Mouse (Mus musculus) midbrain, embryonic 11.5 days (tissue): ENCODE data around the gene 6030458C11Rik. TPM values are rescaled to one million over a fixed set of nuclear protein-coding genes. Genes with fewer than 3 reads are reported as not detected.

Experiments
- ATAC-seq: fragments of 200-750 bp; cut with Nextera tagmentation; 2 replicates; pipeline ENCODE4 v1.8.0; 2017; ENCODE audit warnings: moderate TSS enrichment, moderate library complexity; ENCODE audit not compliant: low FRiP score
- DNase-seq: peaks from one replicate; pipeline ENCODE4 v3.0.0; 2015; ENCODE audit warnings: low spot score; ENCODE audit errors: missing footprints
- H3K27ac ChIP-seq: fragments of 300-500 bp; sonication (generic); 2 replicates; pipeline ENCODE4 v1.5.1; 2014; ENCODE audit warnings: low read depth, low read length
- H3K27me3 ChIP-seq: fragments of 300-500 bp; sonication (generic); 2 replicates; pipeline ENCODE4 v1.6.1; 2014; ENCODE audit warnings: mild to moderate bottlenecking, low read length, moderate library complexity, mixed read lengths; ENCODE audit not compliant: control insufficient read depth, insufficient read depth
- H3K36me3 ChIP-seq: fragments of 300-500 bp; sonication (generic); 2 replicates; pipeline ENCODE4 v1.6.1; 2014; ENCODE audit warnings: mild to moderate bottlenecking, low read length, moderate library complexity, mixed read lengths; ENCODE audit not compliant: control insufficient read depth, insufficient read depth
- H3K4me1 ChIP-seq: fragments of 300-500 bp; sonication (generic); 2 replicates; pipeline ENCODE4 v1.6.1; 2014; ENCODE audit warnings: low read length; ENCODE audit not compliant: control insufficient read depth, insufficient read depth
- H3K4me2 ChIP-seq: fragments of 300-500 bp; sonication (generic); 2 replicates; pipeline ENCODE4 v1.6.1; 2014; ENCODE audit warnings: mild to moderate bottlenecking, moderate library complexity
- H3K4me3 ChIP-seq: fragments of 300-500 bp; sonication (generic); 2 replicates; pipeline ENCODE4 v1.5.1; 2014; ENCODE audit warnings: low read depth, low read length
- H3K9ac ChIP-seq: fragments of 300-500 bp; sonication (generic); 2 replicates; pipeline ENCODE4 v1.6.1; 2014; ENCODE audit warnings: low read length
- H3K9me3 ChIP-seq: fragments of 300-500 bp; sonication (generic); 2 replicates; pipeline ENCODE4 v1.6.1; 2016; ENCODE audit warnings: low read length; ENCODE audit not compliant: control insufficient read depth
- WGBS: fragments of 180-500 bp; shearing (Covaris S2); extraction: QIAGEN DNeasy Blood & Tissue Kit; methylation state at CpG from one replicate; pipeline ENCODE4 v1.1.7; 2014; 5-methylcytosine and 5-hydroxymethylcytosine counted together
- polyA plus RNA-seq: library from polyadenylated mRNA; unstranded; fragments of >200 nt; fragmentation: Nextera tagmentation; extraction: Ambion mirVana; gene quantifications from 2 replicates; pipeline ENCODE4 v1.2.1, GENCODE M21; 2014

Gene 6030458C11Rik
- 24.3 and 25.3 TPM in 2 replicates for polyA plus RNA-seq

DNA sequence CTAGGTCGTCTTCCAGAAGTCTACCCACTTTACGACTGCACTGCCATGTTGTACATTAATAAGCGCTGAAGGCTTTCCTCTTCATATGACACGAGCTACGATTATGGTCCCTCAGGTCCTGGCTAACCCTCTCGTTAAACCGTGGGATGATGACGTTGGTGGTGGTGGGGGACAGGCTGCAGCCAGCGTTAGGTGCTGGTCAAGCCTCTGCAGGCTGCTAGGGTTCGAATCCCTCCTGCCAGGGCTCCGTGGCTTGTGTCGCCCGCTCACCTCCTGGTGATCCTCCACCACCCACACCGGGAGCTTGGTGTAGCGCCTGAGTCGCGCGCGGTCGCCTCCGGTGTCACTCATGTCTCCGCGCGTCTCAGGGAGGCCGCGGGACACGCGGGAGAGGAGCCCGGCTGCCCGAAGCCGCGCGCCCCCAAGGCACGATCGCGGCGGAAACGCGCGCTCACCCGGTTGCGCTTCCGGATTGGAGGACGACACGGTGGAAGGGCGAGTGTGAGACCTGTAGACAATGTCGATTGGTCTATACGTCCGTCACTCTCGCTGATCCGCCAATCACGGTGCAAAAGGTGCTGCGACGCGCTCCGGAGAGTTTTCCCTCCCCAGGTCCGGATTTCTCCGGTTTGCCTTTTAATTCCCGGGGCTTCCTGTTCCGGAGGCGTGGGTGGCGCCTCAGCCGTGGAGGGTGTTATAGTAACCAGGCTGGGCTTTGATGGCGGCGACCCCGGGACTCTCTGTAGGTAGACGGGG lies at the start of gene 6030458C11Rik, which contains the start of gene Drosha:
6030458C11Rik (minus strand) TSS at position 453 of the 756 bp plus-strand sequence.
Drosha (plus strand) TSS at position 619 of the 756 bp plus-strand sequence.
- WGBS = under 1% methylated on average over 67 of the region's 67 CpGs
- Histone ChIP-seq H3K36me3 (peaks cover 15% of the 10 kb centered on the region), H3K4me1 (peaks cover 9% of the 10 kb centered on the region), H3K9me3 (no peaks in the 10 kb centered on the region), H3K27me3 (no peaks in the 10 kb centered on the region), H3K27ac (peak within 1 kb of the TSS; percentile 40), H3K4me2 (peak within 1 kb of the TSS; percentile 61), H3K9ac (peak within 1 kb of the TSS; percentile 94), H3K4me3 (peak within 1 kb of the TSS; percentile 83)
- peak; percentile 99 for DNase-seq
- peak; percentile 100 for ATAC-seq

DNA sequence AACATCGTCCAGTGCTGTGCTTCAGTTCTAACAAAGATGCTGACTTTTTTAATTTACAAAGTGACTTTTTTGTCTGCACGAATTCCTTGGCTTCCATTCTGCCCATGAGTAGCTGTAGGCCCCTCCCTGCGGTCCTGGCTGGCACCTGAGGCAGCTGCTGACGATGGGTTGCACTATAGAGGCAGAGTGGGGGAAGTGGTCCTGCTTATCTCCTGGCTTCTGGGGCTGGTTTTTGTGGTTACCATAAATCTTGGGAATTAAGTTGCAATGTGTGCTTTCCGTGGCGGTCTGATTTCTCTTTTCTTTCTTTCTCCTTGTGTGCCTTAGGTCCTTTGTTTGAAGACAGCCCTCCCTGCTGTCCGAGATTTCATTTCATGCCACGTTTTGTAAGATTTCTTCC lies 42.8 kb upstream of the 6030458C11Rik start:
- H3K9me3 ChIP-seq = no peaks in the 10 kb centered on the region
- no peak overlapping the region for H3K27ac ChIP-seq
- H3K4me2 ChIP-seq = no peak overlapping the region
- no peak overlapping the region for H3K9ac ChIP-seq
- H3K4me3 ChIP-seq = no peak overlapping the region
- WGBS = 86% methylated on average over 8 of the region's 8 CpGs
- H3K27me3 ChIP-seq = no peaks in the 10 kb centered on the region
- ATAC-seq = no peak
- DNase-seq = no peak
- H3K36me3 ChIP-seq = peaks cover 17% of the 10 kb centered on the region; the same call in 1 of the 2 replicates
- no peaks in the 10 kb centered on the region for H3K4me1 ChIP-seq

DNA sequence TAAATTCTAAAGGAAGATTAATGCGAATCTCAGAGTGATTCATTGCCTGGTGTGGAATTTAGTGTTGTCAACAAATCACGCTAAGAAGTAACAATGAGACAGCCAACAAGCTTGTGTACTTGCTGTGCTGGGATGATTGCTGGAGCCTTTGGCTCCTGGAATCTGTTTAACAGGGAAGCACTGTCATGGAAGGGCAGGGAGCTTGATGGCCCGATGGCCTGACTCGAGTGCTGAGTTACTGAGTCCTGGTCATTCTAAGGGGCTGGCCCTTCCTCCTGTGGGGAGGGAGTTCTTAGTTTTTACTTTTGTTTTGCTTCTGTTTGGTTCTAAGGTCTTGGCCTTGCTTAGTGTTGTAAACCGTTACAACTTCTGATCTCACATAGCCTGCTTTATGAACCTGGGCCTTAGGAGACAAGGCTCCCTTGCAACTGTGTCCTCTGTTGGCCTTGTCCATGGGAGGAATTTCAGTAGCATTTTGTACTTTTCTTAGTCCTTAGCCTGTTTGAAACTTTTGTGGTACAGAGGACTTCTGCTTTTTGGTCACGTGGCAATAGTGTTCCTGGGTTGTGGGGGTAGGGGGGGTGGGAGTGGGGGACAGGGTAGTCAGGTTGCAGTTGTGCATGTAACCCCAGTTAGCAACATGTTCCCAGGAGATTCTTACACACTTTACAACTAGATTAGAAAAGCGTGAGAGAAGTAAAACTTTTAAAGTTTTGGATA lies 41.3 kb upstream of the 6030458C11Rik start:
- WGBS = 92% methylated on average over 7 of the region's 7 CpGs
- no peak overlapping the region for H3K9ac ChIP-seq
- no peak for ATAC-seq
- DNase-seq = no peak
- no peak overlapping the region for H3K4me3 ChIP-seq
- no peaks in the 10 kb centered on the region for H3K27me3 ChIP-seq
- H3K36me3 ChIP-seq = peaks cover 19% of the 10 kb centered on the region; the same call in 1 of the 2 replicates
- H3K27ac ChIP-seq = no peak overlapping the region
- no peaks in the 10 kb centered on the region for H3K4me1 ChIP-seq
- H3K9me3 ChIP-seq = no peaks in the 10 kb centered on the region
- no peak overlapping the region for H3K4me2 ChIP-seq

DNA sequence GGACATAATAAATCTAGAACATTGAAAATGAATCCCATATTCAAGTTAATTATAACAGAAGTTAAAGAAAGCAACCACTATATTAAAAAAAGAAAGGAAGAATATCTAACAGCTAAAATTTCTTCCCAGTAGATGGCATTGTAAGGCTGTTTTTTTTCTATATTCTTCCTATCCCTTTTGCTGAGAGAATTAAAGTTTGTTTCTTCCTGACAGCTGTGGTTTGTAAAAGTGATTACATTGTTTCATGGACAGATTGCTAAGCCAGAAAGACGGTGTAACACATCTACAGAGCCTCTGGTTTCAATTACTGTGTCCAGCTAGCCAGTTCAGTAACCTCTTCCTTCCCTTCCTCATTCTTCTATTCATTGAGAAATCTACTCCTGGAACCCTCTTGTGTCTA lies 39.2 kb upstream of the 6030458C11Rik start:
- peaks cover 21% of the 10 kb centered on the region; the same call in 1 of the 2 replicates for H3K36me3 ChIP-seq
- no peak overlapping the region for H3K9ac ChIP-seq
- no peak overlapping the region for H3K27ac ChIP-seq
- H3K4me1 ChIP-seq = no peaks in the 10 kb centered on the region
- no peaks in the 10 kb centered on the region for H3K27me3 ChIP-seq
- ATAC-seq = no peak
- no peaks in the 10 kb centered on the region for H3K9me3 ChIP-seq
- no peak for DNase-seq
- H3K4me2 ChIP-seq = no peak overlapping the region
- H3K4me3 ChIP-seq = no peak overlapping the region
- 86% methylated on average over 1 of the region's 1 CpGs for WGBS

DNA sequence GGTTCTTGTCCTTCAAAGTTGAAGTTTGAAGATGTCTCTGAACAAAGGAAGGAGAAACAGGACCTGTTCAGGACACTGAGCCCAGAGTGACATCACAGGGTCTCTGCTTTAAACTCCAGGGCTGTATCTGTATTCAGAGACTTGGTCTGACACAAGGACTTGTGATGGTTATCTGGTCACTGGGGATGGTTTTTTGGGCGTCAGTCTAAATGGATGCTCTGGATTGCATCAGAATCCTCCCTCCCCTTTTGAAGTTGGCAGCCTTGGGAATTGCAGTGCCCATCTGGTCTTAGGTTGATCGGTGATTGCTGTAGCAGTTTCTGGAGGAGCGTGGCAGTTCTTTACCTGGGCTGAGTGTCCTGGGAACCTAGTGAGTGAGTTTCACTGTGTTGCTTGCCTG lies 37.6 kb upstream of the 6030458C11Rik start:
- H3K27me3 ChIP-seq = no peaks in the 10 kb centered on the region
- ATAC-seq (no peak), DNase-seq (no peak)
- H3K4me3 ChIP-seq = no peak overlapping the region
- no peaks in the 10 kb centered on the region for H3K4me1 ChIP-seq
- no peak overlapping the region for H3K27ac ChIP-seq
- H3K9me3 ChIP-seq = no peaks in the 10 kb centered on the region
- WGBS = 88% methylated on average over 3 of the region's 3 CpGs
- H3K4me2 ChIP-seq = no peak overlapping the region
- no peak overlapping the region for H3K9ac ChIP-seq
- peaks cover 24% of the 10 kb centered on the region for H3K36me3 ChIP-seq

DNA sequence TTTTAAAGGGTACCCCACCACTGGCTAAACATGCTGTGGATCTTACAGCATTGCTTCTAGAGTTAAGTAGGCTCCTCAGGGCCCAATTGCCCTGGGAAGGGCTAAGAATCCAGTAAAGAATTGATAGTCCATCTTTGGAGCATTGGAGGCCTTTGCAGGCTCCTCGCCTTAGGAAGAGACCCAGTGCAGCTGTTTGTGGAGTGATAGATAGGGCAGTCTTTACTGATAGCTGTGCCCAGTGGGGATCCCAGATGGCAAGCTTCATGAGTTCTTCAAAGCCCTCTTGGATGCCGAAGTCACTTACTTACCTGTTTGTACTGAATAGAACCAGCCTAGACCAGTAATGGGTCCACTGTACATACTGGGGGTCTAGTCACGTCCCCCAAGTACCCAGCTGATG lies 34.2 kb upstream of the 6030458C11Rik start:
- Histone ChIP-seq H3K4me1 (no peaks in the 10 kb centered on the region), H3K4me3 (no peak overlapping the region), H3K27me3 (no peaks in the 10 kb centered on the region), H3K36me3 (peaks cover 28% of the 10 kb centered on the region), H3K27ac (no peak overlapping the region), H3K4me2 (no peak overlapping the region), H3K9ac (no peak overlapping the region), H3K9me3 (no peaks in the 10 kb centered on the region)
- no peak for ATAC-seq
- 94% methylated on average over 3 of the region's 3 CpGs for WGBS
- DNase-seq = no peak

DNA sequence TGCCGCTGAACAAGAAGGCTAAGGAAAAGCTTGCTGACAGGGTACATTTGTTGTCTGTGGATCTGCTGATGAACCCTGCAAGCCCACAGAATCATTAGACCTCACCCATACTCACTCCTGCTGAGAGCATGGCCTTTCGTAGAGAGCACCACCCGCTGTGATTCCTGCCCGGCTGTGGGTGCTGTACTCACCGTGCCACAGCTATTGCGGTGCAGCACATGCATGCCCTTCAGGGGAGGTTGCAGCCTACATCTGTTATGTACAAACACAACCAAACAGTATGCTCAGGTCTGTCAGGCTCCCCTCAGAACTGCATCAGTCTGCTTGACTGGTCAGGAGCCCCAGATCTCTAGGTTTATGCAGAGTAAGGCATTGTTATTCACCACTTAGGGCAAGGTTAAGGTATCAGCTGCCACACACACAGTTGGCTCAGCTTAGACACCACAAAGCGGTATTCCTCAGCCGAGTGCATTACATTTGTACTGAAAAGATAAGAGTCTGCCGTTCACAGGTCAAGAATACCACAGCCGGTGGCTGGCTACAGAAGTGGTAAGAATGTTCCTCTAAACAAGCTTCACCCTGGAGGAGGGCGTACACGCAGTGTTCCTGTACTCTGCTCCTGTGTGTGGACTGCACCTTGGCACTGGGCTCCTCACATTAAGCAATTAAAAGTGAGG lies 33.5 kb upstream of the 6030458C11Rik start:
- WGBS = 93% methylated on average over 12 of the region's 12 CpGs
- H3K9ac ChIP-seq = no peak overlapping the region
- no peak overlapping the region for H3K4me3 ChIP-seq

DNA sequence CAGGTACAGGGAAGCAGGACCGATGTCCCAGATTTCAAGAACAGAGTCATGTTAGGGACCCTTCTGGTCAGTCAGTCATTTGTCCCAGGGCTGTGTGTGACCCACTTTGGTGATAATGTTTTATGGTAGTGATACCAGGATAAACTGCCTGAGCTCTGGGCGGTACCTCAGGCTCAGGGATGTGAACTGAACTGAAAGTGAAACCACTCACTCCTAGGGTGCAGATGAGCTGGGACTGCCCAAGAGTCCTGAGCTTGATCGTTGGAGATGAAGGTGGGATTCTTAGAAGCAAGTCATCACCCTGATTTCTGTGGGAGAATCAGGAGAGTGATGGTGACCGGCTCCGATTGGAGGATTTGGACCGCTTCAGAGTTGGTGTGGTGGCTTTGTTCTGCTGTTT lies 32.3 kb upstream of the 6030458C11Rik start:
- Histone ChIP-seq H3K4me1 (no peaks in the 10 kb centered on the region), H3K36me3 (peaks cover 27% of the 10 kb centered on the region), H3K27ac (no peak overlapping the region), H3K9ac (no peak overlapping the region), H3K4me2 (no peak overlapping the region), H3K27me3 (no peaks in the 10 kb centered on the region), H3K4me3 (no peak overlapping the region), H3K9me3 (no peaks in the 10 kb centered on the region)
- ATAC-seq (no peak), DNase-seq (no peak)
- 96% methylated on average over 6 of the region's 6 CpGs for WGBS

More for the DNA sequence above, 33.5 kb upstream of the 6030458C11Rik start:
- ATAC-seq (no peak), DNase-seq (no peak)
- Histone ChIP-seq H3K27ac (no peak overlapping the region), H3K27me3 (no peaks in the 10 kb centered on the region), H3K9me3 (no peaks in the 10 kb centered on the region), H3K4me1 (no peaks in the 10 kb centered on the region), H3K36me3 (peaks cover 31% of the 10 kb centered on the region), H3K4me2 (no peak overlapping the region)
